Mouse (Mus musculus) cerebellum, adult (tissue): ENCODE results near the gene Sema3e.

Experiments
- ATAC-seq: cut with Nextera tagmentation; 2 replicates; pipeline ENCODE4 v1.9.2; 2017; ENCODE audit warnings: mild to moderate bottlenecking, moderate library complexity, mixed read lengths; ENCODE audit not compliant: insufficient number of reproducible peaks, low FRiP score, low TSS enrichment

Sema3e gene

GRCm38 (mm10) chr5:14195172-14195819 lies 170.2 kb downstream of the Sema3e start:
- peak; percentile 40; the same call in 1 of the 2 replicates for ATAC-seq

- ATAC-seq: no peak
Observed at GRCm38 (mm10) chr5:14198344-14199040, 173.4 kb downstream of the Sema3e start.

- no peak for ATAC-seq
Observed at GRCm38 (mm10) chr5:14206794-14207193, 181.7 kb downstream of the Sema3e start.

- no peak for ATAC-seq
Observed at GRCm38 (mm10) chr5:14209962-14210361, 184.9 kb downstream of the Sema3e start.

GRCm38 (mm10) chr5:14216211-14216610 lies 191.1 kb downstream of the Sema3e start:
- no peak for ATAC-seq

- no peak for ATAC-seq
Observed at GRCm38 (mm10) chr5:14218677-14219076, 193.6 kb downstream of the Sema3e start.

- no peak for ATAC-seq
Observed at GRCm38 (mm10) chr5:14224509-14224908, 199.4 kb downstream of the Sema3e start.

GRCm38 (mm10) chr5:14231027-14231426 lies 206.0 kb downstream of the Sema3e start:
- ATAC-seq: no peak

GRCm38 (mm10) chr5:14252583-14252982 lies 227.5 kb downstream of the Sema3e start:
- no peak for ATAC-seq

GRCm38 (mm10) chr5:14253328-14253727 lies 228.3 kb downstream of the Sema3e start:
- no peak for ATAC-seq

- ATAC-seq: no peak
Observed at GRCm38 (mm10) chr5:14260156-14260555, 235.1 kb downstream of the Sema3e start.

- no peak for ATAC-seq
Observed at GRCm38 (mm10) chr5:14267400-14267799, 242.3 kb downstream of the Sema3e start.
